Mouse (Mus musculus): ENCODE data around the gene Tia1.

DNA sequence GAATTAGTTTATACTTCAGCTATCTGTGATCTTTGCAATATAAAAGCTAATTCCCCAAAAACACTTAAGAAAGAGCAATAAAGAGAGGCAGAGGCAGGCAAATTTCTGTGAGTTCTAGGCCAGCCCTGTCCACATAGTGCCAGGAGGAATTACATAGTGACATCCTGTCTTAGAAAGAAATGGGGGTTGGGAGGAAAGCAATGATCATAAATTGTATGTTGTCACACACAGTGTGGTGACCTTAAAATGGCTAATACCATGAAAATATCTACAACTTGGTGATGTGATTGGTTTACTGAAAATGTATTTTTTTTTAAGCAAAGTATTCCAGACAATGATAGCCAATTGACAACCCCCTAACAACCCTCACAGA lies 75.8 kb downstream of the Tia1 start:
- TF ChIP-seq CTCF (IDR thresholded peaks at IDR 0.05; ENCODE audit: insufficient read depth, low read length) (no peak), POLR2A (IDR thresholded peaks at IDR 0.05; ENCODE audit: borderline replicate concordance, extremely low read depth, low read depth, low read length) (no peak)
